Mouse (Mus musculus) midbrain, embryonic 14.5 days (tissue): ENCODE measurements around the gene Rp2. TPM values are rescaled to one million over a fixed set of nuclear protein-coding genes. Genes with fewer than 3 reads are reported as not detected.
A peak's percentile ranks its signal among the peaks of the same experiment; 100 is the strongest.
"Not testable (repeated sequence)": the region's sequence is repeated elsewhere in the genome, so short reads cannot be mapped to it uniquely, and the experiment has no call there.

ENCODE experiments used
- ATAC-seq: fragments of 200-750 bp; cut with Nextera tagmentation; 2 replicates; pipeline ENCODE4 v1.8.0; 2017; ENCODE audit warnings: moderate number of reproducible peaks, moderate library complexity; ENCODE audit not compliant: low FRiP score, low TSS enrichment
- DNase-seq: peaks from one replicate; pipeline ENCODE4 v3.0.0-alpha.2; 2015
- H3K27ac ChIP-seq: fragments of 300-500 bp; sonication (generic); replicated peaks from 2 replicates; pipeline ENCODE4 v1.5.1; 2014; ENCODE audit warnings: mild to moderate bottlenecking, low read depth, low read length, moderate library complexity
- H3K27me3 ChIP-seq: fragments of 300-500 bp; sonication (generic); 2 replicates; pipeline ENCODE4 v1.6.1; 2014; ENCODE audit warnings: low read length, control low read depth, mixed read lengths; ENCODE audit not compliant: control insufficient read depth, insufficient read depth
- H3K36me3 ChIP-seq: fragments of 300-500 bp; sonication (generic); 2 replicates; pipeline ENCODE4 v1.6.1; 2014; ENCODE audit warnings: low read length, control low read depth; ENCODE audit not compliant: control insufficient read depth, insufficient read depth
- H3K4me1 ChIP-seq: fragments of 300-500 bp; sonication (generic); 2 replicates; pipeline ENCODE4 v1.6.1; 2014; ENCODE audit warnings: mild to moderate bottlenecking, antibody characterized with exemption, low read length, control low read depth; ENCODE audit not compliant: control insufficient read depth, insufficient read depth
- H3K4me2 ChIP-seq: fragments of 300-500 bp; sonication (generic); 2 replicates; pipeline ENCODE4 v1.6.1; 2014; ENCODE audit warnings: mild to moderate bottlenecking, low read length, moderate library complexity
- H3K4me3 ChIP-seq: fragments of 300-500 bp; sonication (generic); replicated peaks from 2 replicates; pipeline ENCODE4 v1.5.1; 2014; ENCODE audit warnings: low read depth, low read length
- H3K9ac ChIP-seq: fragments of 300-500 bp; sonication (generic); replicated peaks from 2 replicates; pipeline ENCODE4 v1.6.1; 2014; ENCODE audit warnings: mild to moderate bottlenecking, low read length, moderate library complexity
- H3K9me3 ChIP-seq: fragments of 300-500 bp; sonication (generic); 2 replicates; pipeline ENCODE4 v1.6.1; 2016; ENCODE audit warnings: low read length, control low read depth, mixed read lengths; ENCODE audit not compliant: control insufficient read depth
- WGBS: fragments of 180-500 bp; shearing (Covaris S2); extraction: QIAGEN DNeasy Blood & Tissue Kit; methylation state at CpG from one replicate; pipeline ENCODE4 v1.1.7; 2014; 5-methylcytosine and 5-hydroxymethylcytosine counted together
- polyA plus RNA-seq: library from polyadenylated mRNA; unstranded; fragments of >200 nt; fragmentation: Nextera tagmentation; extraction: Ambion mirVana; gene quantifications from 2 replicates; pipeline ENCODE4 v1.2.1, GENCODE M21; 2014

Rp2 gene
- polyA plus RNA-seq = 11.1 and 18.0 TPM in 2 replicates

GRCm38 (mm10) chrX:20364391-20365365 is at the start of gene Rp2:
Rp2 (plus strand) TSS chrX:20364481.
- Histone ChIP-seq H3K27ac (0 out of 2 replicates have a peak within 1 kb of the TSS, but pooled peaks have one; percentile 57), H3K27me3 (no peaks in the 10 kb centered on the region), H3K4me3 (peak within 1 kb of the TSS; percentile 55), H3K9ac (peak within 1 kb of the TSS; percentile 68), H3K4me1 (0 out of 2 replicates have a peak, but pooled peaks cover 4% of the 10 kb centered on the region), H3K36me3 (no peaks in the 10 kb centered on the region), H3K9me3 (no peaks in the 10 kb centered on the region), H3K4me2 (peak within 1 kb of the TSS; percentile 56)
- ATAC-seq (peak; percentile 100), DNase-seq (peak; percentile 88)
- 18% methylated on average over 35 of the region's 35 CpGs for WGBS

- Histone ChIP-seq H3K4me3 (no peak overlapping the region), H3K36me3 (no peaks in the 10 kb centered on the region), H3K4me2 (no peak overlapping the region), H3K9ac (no peak overlapping the region), H3K9me3 (no peaks in the 10 kb centered on the region), H3K27me3 (no peaks in the 10 kb centered on the region), H3K27ac (no peak overlapping the region), H3K4me1 (no peaks in the 10 kb centered on the region)
- DNase-seq = no peak
- no peak for ATAC-seq
- 71% methylated on average over 1 of the region's 1 CpGs for WGBS
These were observed 31.5 kb upstream of the Rp2 start for GRCm38 (mm10) chrX:20332756-20333155.

DNA sequence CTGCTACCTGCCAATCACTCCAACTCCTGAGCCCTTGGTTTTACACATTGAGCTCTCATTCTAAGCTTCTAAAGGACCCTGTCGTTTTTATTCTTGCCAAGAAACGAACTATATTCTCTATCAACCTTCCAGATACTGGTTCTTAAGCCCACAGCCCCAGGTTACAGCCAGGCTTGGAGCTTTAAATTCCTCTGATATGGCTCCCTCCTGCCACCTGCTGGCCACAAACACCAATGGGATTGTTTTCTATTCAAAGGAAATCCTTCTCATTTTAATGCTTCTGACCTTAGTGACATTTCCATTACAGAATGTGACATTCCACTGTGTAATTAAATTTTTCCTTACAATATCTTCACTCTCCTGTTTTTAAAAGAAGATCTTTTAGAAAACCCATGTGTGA is 28.6 kb upstream of the Rp2 start:
- Histone ChIP-seq H3K9me3 (no peaks in the 10 kb centered on the region), H3K4me1 (no peaks in the 10 kb centered on the region), H3K27me3 (no peaks in the 10 kb centered on the region), H3K36me3 (no peaks in the 10 kb centered on the region), H3K9ac (no peak overlapping the region), H3K4me2 (no peak overlapping the region), H3K4me3 (no peak overlapping the region), H3K27ac (no peak overlapping the region)
- ATAC-seq = no peak
- DNase-seq = peak; percentile 68
- WGBS = 26% methylated on average over 2 of the region's 2 CpGs

DNA sequence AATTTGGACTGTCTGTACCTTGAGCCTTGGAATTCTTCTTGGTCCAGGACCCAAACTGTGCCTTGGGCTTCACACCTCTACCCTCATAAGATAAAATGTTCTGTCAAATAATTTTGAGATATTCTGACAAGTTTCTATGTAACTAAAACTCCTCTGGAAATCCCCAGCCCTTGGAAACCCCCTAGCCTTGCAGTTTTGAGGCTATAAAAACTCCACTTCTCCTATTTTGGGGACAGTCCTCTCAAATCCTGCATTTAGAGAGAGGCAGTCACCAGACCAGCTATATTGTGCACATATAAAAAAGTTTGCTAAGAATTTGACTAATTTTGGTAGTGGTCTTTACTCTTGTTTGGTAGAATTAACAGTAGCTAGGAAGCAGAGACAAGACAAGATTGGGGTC is 19.3 kb upstream of the Rp2 start:
- Histone ChIP-seq H3K36me3 (no peaks in the 10 kb centered on the region), H3K4me2 (no peak overlapping the region), H3K27me3 (no peaks in the 10 kb centered on the region), H3K4me3 (no peak overlapping the region), H3K4me1 (no peaks in the 10 kb centered on the region), H3K27ac (no peak overlapping the region), H3K9me3 (no peaks in the 10 kb centered on the region), H3K9ac (no peak overlapping the region)
- ATAC-seq (no peak), DNase-seq (no peak)

DNA sequence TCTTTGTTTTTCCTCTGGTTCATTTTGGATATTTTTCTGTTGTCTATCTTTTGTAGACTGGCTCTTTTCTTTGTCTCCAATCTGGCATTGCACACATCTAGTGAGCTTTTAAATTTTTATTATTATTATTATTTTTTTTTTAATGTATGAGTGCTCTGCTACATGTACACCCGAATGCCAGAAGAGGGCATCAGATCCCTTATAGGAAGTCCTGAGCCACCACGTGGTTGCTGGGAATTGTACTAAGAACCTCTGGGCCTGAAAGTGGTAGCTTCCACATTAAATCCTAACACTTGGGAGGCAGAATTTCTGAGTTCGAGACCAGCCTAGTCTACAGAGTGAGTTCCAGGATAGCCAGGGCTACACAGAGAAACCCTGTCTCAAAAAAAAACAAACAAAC is 17.9 kb upstream of the Rp2 start:
- Histone ChIP-seq H3K36me3 (no peaks in the 10 kb centered on the region), H3K9me3 (no peaks in the 10 kb centered on the region), H3K4me3 (no peak overlapping the region), H3K27ac (no peak overlapping the region), H3K9ac (no peak overlapping the region), H3K4me1 (no peaks in the 10 kb centered on the region), H3K4me2 (no peak overlapping the region), H3K27me3 (no peaks in the 10 kb centered on the region)
- no peak for DNase-seq
- WGBS = 64% methylated on average over 3 of the region's 3 CpGs
- no peak for ATAC-seq

DNA sequence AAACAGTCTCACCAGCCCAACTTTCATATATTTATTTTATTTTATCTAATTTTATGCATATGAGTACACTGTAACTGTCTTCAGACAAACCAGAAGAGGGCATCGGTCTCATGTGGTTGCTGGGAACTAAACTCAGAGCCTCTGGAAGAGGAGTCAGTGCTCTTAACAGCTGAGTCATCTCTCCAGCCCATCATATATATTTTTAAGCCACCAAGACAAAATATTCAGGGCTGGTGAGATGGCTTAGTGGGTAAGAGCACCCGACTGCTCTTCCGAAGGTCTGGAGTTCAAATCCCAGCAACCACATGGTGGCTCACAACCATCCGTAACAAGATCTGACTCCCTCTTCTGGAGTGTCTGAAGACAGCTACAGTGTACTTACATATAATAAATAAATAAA is 14.0 kb upstream of the Rp2 start:
- H3K4me3 ChIP-seq, H3K4me2 ChIP-seq, H3K27me3 ChIP-seq, H3K27ac ChIP-seq, ATAC-seq, H3K9me3 ChIP-seq, DNase-seq, H3K36me3 ChIP-seq, H3K9ac ChIP-seq, H3K4me1 ChIP-seq: not testable (repeated sequence)
- WGBS = 94% methylated on average over 3 of the region's 4 CpGs

GRCm38 (mm10) chrX:20355283-20355682 is 9.0 kb upstream of the Rp2 start:
- Histone ChIP-seq H3K4me1 (no peaks in the 10 kb centered on the region), H3K27me3 (no peaks in the 10 kb centered on the region), H3K4me2 (no peak overlapping the region), H3K9me3 (no peaks in the 10 kb centered on the region), H3K9ac (no peak overlapping the region), H3K36me3 (no peaks in the 10 kb centered on the region), H3K27ac (no peak overlapping the region), H3K4me3 (no peak overlapping the region)
- no peak for DNase-seq
- no peak for ATAC-seq
- 88% methylated on average over 1 of the region's 1 CpGs for WGBS

GRCm38 (mm10) chrX:20356309-20356708 is 8.0 kb upstream of the Rp2 start:
- DNase-seq = peak; percentile 13
- Histone ChIP-seq H3K4me3 (no peak overlapping the region), H3K4me2 (no peak overlapping the region), H3K27me3 (no peaks in the 10 kb centered on the region), H3K36me3 (no peaks in the 10 kb centered on the region), H3K27ac (no peak overlapping the region), H3K9ac (no peak overlapping the region), H3K4me1 (no peaks in the 10 kb centered on the region), H3K9me3 (no peaks in the 10 kb centered on the region)
- WGBS = 27% methylated on average over 3 of the region's 3 CpGs
- no peak for ATAC-seq

DNA sequence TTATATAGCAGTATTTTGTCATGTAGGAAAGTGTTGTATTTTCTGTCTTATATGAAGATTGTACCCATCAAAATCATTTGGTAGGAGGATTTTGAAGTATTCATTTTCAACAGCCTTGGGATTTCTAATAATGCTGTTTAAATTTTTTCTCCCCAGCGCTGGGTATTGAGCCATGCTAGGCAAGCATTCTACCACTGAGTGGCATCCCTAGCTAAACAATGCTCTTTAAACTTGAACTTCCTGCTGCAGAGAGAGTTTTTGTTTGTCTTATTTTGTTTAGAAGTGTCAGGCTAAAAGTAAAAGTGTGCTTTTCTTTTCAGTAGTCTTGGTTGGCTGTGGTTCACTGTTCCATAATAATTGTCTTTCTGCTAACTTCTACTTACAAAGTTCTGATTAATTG is 1.8 kb downstream of the Rp2 start:
- ATAC-seq = no peak
- Histone ChIP-seq H3K4me3 (peak overlapping the region; percentile 8; the same call in 1 of the 2 replicates), H3K36me3 (no peaks in the 10 kb centered on the region), H3K4me2 (peak overlapping the region; percentile 41), H3K9me3 (no peaks in the 10 kb centered on the region), H3K27me3 (no peaks in the 10 kb centered on the region), H3K27ac (no peak overlapping the region), H3K9ac (no peak overlapping the region; the same call in 1 of the 2 replicates), H3K4me1 (0 out of 2 replicates have a peak, but pooled peaks cover 4% of the 10 kb centered on the region)
- WGBS = 54% methylated on average over 1 of the region's 1 CpGs
- peak; percentile 7 for DNase-seq
